Mouse (Mus musculus) olfactory bulb, adult 2 months (tissue): Measurements from ENCODE around the gene Prpf6. TPM values are rescaled to one million over a fixed set of nuclear protein-coding genes. Genes with fewer than 3 reads are reported as not detected.

ENCODE experiments used
- H3K27ac ChIP-seq: fragments of 200-500 bp; 2 replicates; pipeline ENCODE4 v1.5.1; 2012; ENCODE audit warnings: low read depth, low read length; ENCODE audit not compliant: insufficient read depth
- H3K4me1 ChIP-seq: fragments of 200-500 bp; 2 replicates; pipeline ENCODE4 v1.6.1; 2012; ENCODE audit warnings: low read length; ENCODE audit not compliant: control insufficient read depth, insufficient read depth
- H3K4me3 ChIP-seq: fragments of 200-500 bp; 2 replicates; pipeline ENCODE4 v1.5.1; 2012; ENCODE audit warnings: mild to moderate bottlenecking, low read depth, low read length, moderate library complexity; ENCODE audit not compliant: insufficient read depth
- CTCF ChIP-seq: fragments of 200-500 bp; IDR thresholded peaks from 2 replicates; pipeline ENCODE4 v1.5.1; 2012; ENCODE audit warnings: low read depth, mild to moderate bottlenecking, low read length, moderate library complexity; ENCODE audit not compliant: insufficient read depth
- POLR2A ChIP-seq: fragments of 200-500 bp; IDR thresholded peaks from 2 replicates; pipeline ENCODE4 v1.6.1; 2012; ENCODE audit warnings: mild to moderate bottlenecking, low read depth, low read length, moderate library complexity; ENCODE audit not compliant: insufficient read depth
- WGBS: fragments of 180-500 bp; shearing (Covaris S2); methylation state at CpG from one replicate; pipeline ENCODE4 v1.1.7; 2018; 5-methylcytosine and 5-hydroxymethylcytosine counted together
- polyA plus RNA-seq: library from polyadenylated mRNA; stranded (reverse); fragments of >200 nt; gene quantifications from 2 replicates; pipeline ENCODE4 v1.2.4, GENCODE M21; 2012; ENCODE audit warnings: low replicate concordance; ENCODE audit not compliant: missing spikeins, insufficient read depth, insufficient read length

Prpf6 gene
- polyA plus RNA-seq, 1 experiment = not detected

GRCm38 (mm10) chr2:181600226-181600758 lies 8.6 kb downstream of the Prpf6 start:
- Histone ChIP-seq H3K4me1 (peaks cover 22% of the 10 kb centered on the region), H3K4me3 (no peak overlapping the region; the same call in 1 of the 2 replicates), H3K27ac (no peak overlapping the region)
- WGBS = 52% methylated on average over 6 of the region's 6 CpGs
- no peak for TF ChIP-seq POLR2A
- TF ChIP-seq CTCF = no peak

- TF ChIP-seq POLR2A (peak; percentile 77), CTCF (no peak)
- peak overlapping the region; percentile 77 for H3K4me3 ChIP-seq
- peaks cover 20% of the 10 kb centered on the region for H3K4me1 ChIP-seq
- peak overlapping the region; percentile 83 for H3K27ac ChIP-seq
- WGBS = under 1% methylated on average over 57 of the region's 57 CpGs
These were observed 9.4 kb downstream of the Prpf6 start for GRCm38 (mm10) chr2:181600828-181601750.

GRCm38 (mm10) chr2:181601751-181602145 lies 10.1 kb downstream of the Prpf6 start:
- TF ChIP-seq CTCF (no peak), POLR2A (no peak)
- Histone ChIP-seq H3K27ac (no peak overlapping the region), H3K4me3 (peak overlapping the region; percentile 77), H3K4me1 (peaks cover 13% of the 10 kb centered on the region)
- 26% methylated on average over 10 of the region's 10 CpGs for WGBS

GRCm38 (mm10) chr2:181602367-181602766 lies 10.7 kb downstream of the Prpf6 start:
- WGBS = 67% methylated on average over 4 of the region's 4 CpGs
- Histone ChIP-seq H3K27ac (no peak overlapping the region), H3K4me3 (no peak overlapping the region), H3K4me1 (peaks cover 9% of the 10 kb centered on the region)
- TF ChIP-seq CTCF (no peak), POLR2A (no peak)

- H3K4me3 ChIP-seq = no peak overlapping the region
- no peak for TF ChIP-seq POLR2A
- no peak for TF ChIP-seq CTCF
- H3K27ac ChIP-seq = no peak overlapping the region
- 88% methylated on average over 5 of the region's 5 CpGs for whole genome bisulfite sequencing
- no peaks in the 10 kb centered on the region for H3K4me1 ChIP-seq
These were observed 27.3 kb downstream of the Prpf6 start for GRCm38 (mm10) chr2:181618761-181619495.

- Histone ChIP-seq H3K4me1 (no peaks in the 10 kb centered on the region), H3K4me3 (no peak overlapping the region), H3K27ac (no peak overlapping the region)
- no peak for TF ChIP-seq POLR2A
- TF ChIP-seq CTCF = no peak
These were observed 31.7 kb downstream of the Prpf6 start for GRCm38 (mm10) chr2:181623401-181623800.

- H3K27ac ChIP-seq = no peak overlapping the region
- no peak for TF ChIP-seq POLR2A
- TF ChIP-seq CTCF = no peak
- H3K4me1 ChIP-seq = no peaks in the 10 kb centered on the region
- no peak overlapping the region for H3K4me3 ChIP-seq
These were observed 36.8 kb downstream of the Prpf6 start for GRCm38 (mm10) chr2:181628471-181628870.

- Histone ChIP-seq H3K4me3 (no peak overlapping the region), H3K4me1 (no peaks in the 10 kb centered on the region), H3K27ac (no peak overlapping the region)
- no peak for TF ChIP-seq POLR2A
- WGBS = 93% methylated on average over 6 of the region's 6 CpGs
These were observed 41.0 kb downstream of the Prpf6 start for GRCm38 (mm10) chr2:181632624-181633023.

GRCm38 (mm10) chr2:181635865-181636264 lies 44.2 kb downstream of the Prpf6 start:
- H3K4me3 ChIP-seq = no peak overlapping the region
- 85% methylated on average over 3 of the region's 3 CpGs for WGBS
- TF ChIP-seq POLR2A (no peak), CTCF (no peak)
- no peaks in the 10 kb centered on the region for H3K4me1 ChIP-seq
- H3K27ac ChIP-seq = no peak overlapping the region
